ENCODE assay signal across 13 mouse cellular contexts in genomic region chr12:76965876-76966275, GRCm38 (mm10). TPM values are rescaled to one million over a fixed set of nuclear protein-coding genes. Genes with fewer than 3 reads are reported as not detected.
A peak's percentile ranks its signal among the peaks of the same experiment; 100 is the strongest.
DNase-seq lines count a peak whose midpoint lies in the region; ATAC-seq and TF ChIP-seq lines count a peak whose summit lies in the region.
"Had no signal": no experiment of that assay in that cellular context is flagged by ENCODE, and none has a peak within 500 bp of the region (broad histone marks: within the 10 kb centered on the region; RNA-seq: fewer than 3 reads in every experiment).

No protein-coding gene starts in this region.

- TF ChIP-seq CTCF in brain, embryonic 14.5 days (IDR thresholded peaks at IDR 0.05; ENCODE audit: borderline replicate concordance, extremely low read depth, insufficient read depth, insufficient read length), result no peak
- no peak for TF ChIP-seq CTCF in forebrain, postnatal 0 days (IDR thresholded peaks at IDR 0.05; ENCODE audit: low read depth)
- no peak for TF ChIP-seq CTCF in gastrocnemius, adult 2 months (IDR thresholded peaks at IDR 0.05)

- 7% methylated on average over 3 of the region's 4 CpGs for WGBS in forebrain, embryonic 10.5 days
- 9% methylated on average over 4 of the region's 4 CpGs for WGBS in forebrain, embryonic 15.5 days
- 7% methylated on average over 4 of the region's 4 CpGs for WGBS in forebrain, postnatal 0 days

- no peak overlapping the region for H3K4me2 ChIP-seq in forebrain, embryonic 15.5 days (replicated peaks)
- no peak overlapping the region for H3K4me2 ChIP-seq in forebrain, postnatal 0 days (ENCODE audit: low read depth)

- peaks cover 29% of the 10 kb centered on the region for H3K4me1 ChIP-seq in forebrain, embryonic 10.5 days
- H3K4me1 ChIP-seq in forebrain, embryonic 15.5 days, result peaks cover 9% of the 10 kb centered on the region
- peaks cover 2% of the 10 kb centered on the region for H3K4me1 ChIP-seq in forebrain, postnatal 0 days (ENCODE audit: insufficient read depth)

- no peaks in the 10 kb centered on the region for H3K9me3 ChIP-seq in forebrain, embryonic 10.5 days
- no peaks in the 10 kb centered on the region for H3K9me3 ChIP-seq in forebrain, embryonic 15.5 days
- no peaks in the 10 kb centered on the region for H3K9me3 ChIP-seq in forebrain, postnatal 0 days (ENCODE audit: low read length)

- H3K27ac ChIP-seq in forebrain, embryonic 10.5 days, result peak overlapping the region; percentile 65
- no peak overlapping the region for H3K27ac ChIP-seq in forebrain, embryonic 15.5 days (replicated peaks)
- no peak overlapping the region for H3K27ac ChIP-seq in forebrain, postnatal 0 days (ENCODE audit: low read depth, low read length)
- H3K27ac ChIP-seq in gastrocnemius, adult 2 months, result no peak overlapping the region

- no peaks in the 10 kb centered on the region for H3K36me3 ChIP-seq in forebrain, embryonic 10.5 days (replicated peaks)
- no peaks in the 10 kb centered on the region for H3K36me3 ChIP-seq in forebrain, embryonic 15.5 days
- no peaks in the 10 kb centered on the region for H3K36me3 ChIP-seq in forebrain, postnatal 0 days (ENCODE audit: insufficient read depth)

- TF ChIP-seq POLR2A in brain, embryonic 14.5 days (IDR thresholded peaks at IDR 0.05; ENCODE audit: borderline replicate concordance, extremely low read depth, insufficient read depth, insufficient read length, poor library complexity, severe bottlenecking), result no peak

- ATAC-seq in forebrain, embryonic 15.5 days (replicated peaks), result no peak
- no peak for ATAC-seq in forebrain, postnatal 0 days

- DNase-seq in forebrain, embryonic 10.5 days (ENCODE audit: extremely low spot score, low spot score), result peak; percentile 44
- DNase-seq in brain, embryonic 14.5 days (ENCODE audit: low read depth), result peak; percentile 57
- peak; percentile 11 for DNase-seq in forebrain, postnatal 0 days
- DNase-seq in lung, postnatal 36 days, result peak; percentile 61
- no peak for DNase-seq in spleen, postnatal 10 days (ENCODE audit: low spot score in 2 of 2)
- DNase-seq in left cerebral cortex, adult 11 months (ENCODE audit: low spot score), result no peak
- no peak for DNase-seq in gastrocnemius, adult 2 months
- DNase-seq: adrenal gland, postnatal 14 days; gastrocnemius, postnatal 36 days; heart, postnatal 14 days; kidney, adult 9 months; left cerebral cortex, postnatal 4 days had no signal

- H3K27me3 ChIP-seq in forebrain, embryonic 10.5 days (ENCODE audit: poor library complexity, severe bottlenecking), result peaks cover 5% of the 10 kb centered on the region; the same call in 1 of the 2 replicates
- H3K27me3 ChIP-seq in forebrain, embryonic 15.5 days, result no peaks in the 10 kb centered on the region
- no peaks in the 10 kb centered on the region for H3K27me3 ChIP-seq in forebrain, postnatal 0 days (ENCODE audit: insufficient read depth, low read length)

- intact Hi-C loops in gastrocnemius, adult 2 months (cut with DNase I), result no loop called here

- H3K9ac ChIP-seq in forebrain, embryonic 15.5 days (replicated peaks), result no peak overlapping the region
- H3K9ac ChIP-seq in forebrain, postnatal 0 days, result no peak overlapping the region

- peak overlapping the region; percentile 27 for H3K4me3 ChIP-seq in forebrain, embryonic 10.5 days
- H3K4me3 ChIP-seq in forebrain, embryonic 15.5 days, result no peak overlapping the region
- no peak overlapping the region for H3K4me3 ChIP-seq in forebrain, postnatal 0 days (ENCODE audit: low read depth, low read length)
- H3K4me3 ChIP-seq in gastrocnemius, adult 2 months, result no peak overlapping the region

RNA-seq across cellular contexts. Expression of gene Max, which starts 3.9 kb away (rescaled TPM):
- 12.0 and 13.5 TPM in 2 replicates for polyA plus RNA-seq in forebrain, embryonic 10.5 days (2016; fragmentation: Nextera tagmentation; extraction: Ambion mirVana)
- 19.4 and 21.1 TPM in 2 replicates for polyA plus RNA-seq in forebrain, embryonic 15.5 days (2015; fragmentation: Nextera tagmentation; extraction: Ambion mirVana)
- polyA plus RNA-seq in brain, embryonic 14.5 days (2012; rRNA removed), result 52.8 and 68.7 TPM in 2 replicates
- 56.0 and 58.5 TPM in 2 replicates for total RNA-seq in forebrain, postnatal 0 days (2014; rRNA removed)
- 14.6 TPM in 2 replicates for polyA plus RNA-seq in forebrain, postnatal 0 days (2015; fragmentation: Nextera tagmentation; extraction: Ambion mirVana)
- total RNA-seq in gastrocnemius, adult 2 months (2021), result 10 to 100 TPM; 40.4 to 43.8 TPM

Comparison
In these comparisons a context has a peak if more than half of its experiments do, and no peak if none do; other contexts are left out.
1. DNase-seq: peak in forebrain, embryonic 10.5 days (single experiment), brain, embryonic 14.5 days (single experiment), forebrain, postnatal 0 days (single experiment) and lung, postnatal 36 days (single experiment); none in spleen, postnatal 10 days (0 of 2), left cerebral cortex, adult 11 months (single experiment) and gastrocnemius, adult 2 months (single experiment).